Mouse (Mus musculus) C2C12 (cell line): Measurements from ENCODE around the gene Dixdc1. TPM values are rescaled to one million over a fixed set of nuclear protein-coding genes. Genes with fewer than 3 reads are reported as not detected.

ENCODE experiments used
- H3K27me3 ChIP-seq: one replicate; pipeline ENCODE4 v1.6.1; 2011; ENCODE audit not compliant: control insufficient read depth, insufficient read depth, insufficient read length
- H3K36me3 ChIP-seq: one replicate; pipeline ENCODE4 v1.6.1; 2011; ENCODE audit not compliant: control insufficient read depth, insufficient read depth
- H3K4me3 ChIP-seq: one replicate; pipeline ENCODE4 v1.5.1; 2011; ENCODE audit warnings: mild to moderate bottlenecking, control low read depth; ENCODE audit not compliant: poor library complexity, insufficient read depth, severe bottlenecking
- H3K79me2 ChIP-seq: one replicate; pipeline ENCODE4 v1.6.1; 2011; ENCODE audit not compliant: control insufficient read depth, insufficient read depth
- H3K79me3 ChIP-seq: one replicate; pipeline ENCODE4 v1.6.1; 2011; ENCODE audit warnings: low read depth, control low read depth
- H3ac ChIP-seq: one replicate; pipeline ENCODE3; 2011; ENCODE audit warnings: low read depth; ENCODE audit not compliant: control insufficient read depth, insufficient read length
- CEBPB ChIP-seq: IDR thresholded peaks from one replicate; pipeline ENCODE4 v1.6.1; 2011; ENCODE audit warnings: low read depth, mild to moderate bottlenecking, control low read depth, moderate library complexity
- CTCF ChIP-seq: IDR thresholded peaks from one replicate; pipeline ENCODE4 v1.5.1; 2011; ENCODE audit not compliant: control insufficient read depth, insufficient read depth, insufficient read length
- FOSL1 ChIP-seq: IDR thresholded peaks from one replicate; pipeline ENCODE4 v1.8.0; 2011; ENCODE audit warnings: mild to moderate bottlenecking, low read length; ENCODE audit not compliant: poor library complexity, insufficient read depth, severe bottlenecking
- MAX ChIP-seq: IDR thresholded peaks from one replicate; pipeline ENCODE4 v1.6.1; 2011; ENCODE audit warnings: mild to moderate bottlenecking, control low read depth
- MYOD1 ChIP-seq: IDR thresholded peaks from one replicate; pipeline ENCODE4 v1.6.1; 2011; ENCODE audit warnings: low read depth; ENCODE audit not compliant: control insufficient read depth, insufficient read length
- MYOG ChIP-seq: IDR thresholded peaks from one replicate; pipeline ENCODE4 v1.6.1; 2011; ENCODE audit not compliant: control insufficient read depth, insufficient read length; ENCODE audit errors: extremely low read depth
- USF1 ChIP-seq: IDR thresholded peaks from one replicate; pipeline ENCODE4 v1.6.1; 2011; ENCODE audit warnings: low read depth, mild to moderate bottlenecking, control low read depth, moderate library complexity
- polyA plus RNA-seq: library from polyadenylated mRNA; unstranded; fragments of >200 nt; fragmentation: generic; extraction: Trizol; gene quantifications from one replicate; pipeline ENCODE4 v1.2.1, GENCODE M21; 2012; ENCODE audit warnings: missing spikeins

The Dixdc1 gene
- polyA plus RNA-seq, 1 experiment: 1.2 TPM

GRCm38 (mm10) chr9:50740867-50741784 is 1.8 kb upstream of the Dixdc1 start:
- Histone ChIP-seq H3K36me3 (no peaks in the 10 kb centered on the region), H3K4me3 (no peak overlapping the region), H3ac (no peak overlapping the region), H3K79me2 (no peaks in the 10 kb centered on the region), H3K79me3 (no peaks in the 10 kb centered on the region), H3K27me3 (no peaks in the 10 kb centered on the region)
- no peak for TF ChIP-seq MAX
- TF ChIP-seq CTCF: no peak
- no peak for TF ChIP-seq MYOD1
- no peak for TF ChIP-seq MYOG
- no peak for TF ChIP-seq FOSL1
- TF ChIP-seq CEBPB: no peak
- no peak for TF ChIP-seq USF1

GRCm38 (mm10) chr9:50734989-50735388 is 4.3 kb downstream of the Dixdc1 start:
- TF ChIP-seq CTCF (peak; percentile 56), CEBPB (no peak)
- Histone ChIP-seq H3K79me3 (no peaks in the 10 kb centered on the region), H3K79me2 (no peaks in the 10 kb centered on the region), H3K27me3 (no peaks in the 10 kb centered on the region), H3K4me3 (no peak overlapping the region), H3ac (no peak overlapping the region), H3K36me3 (no peaks in the 10 kb centered on the region)

DNA sequence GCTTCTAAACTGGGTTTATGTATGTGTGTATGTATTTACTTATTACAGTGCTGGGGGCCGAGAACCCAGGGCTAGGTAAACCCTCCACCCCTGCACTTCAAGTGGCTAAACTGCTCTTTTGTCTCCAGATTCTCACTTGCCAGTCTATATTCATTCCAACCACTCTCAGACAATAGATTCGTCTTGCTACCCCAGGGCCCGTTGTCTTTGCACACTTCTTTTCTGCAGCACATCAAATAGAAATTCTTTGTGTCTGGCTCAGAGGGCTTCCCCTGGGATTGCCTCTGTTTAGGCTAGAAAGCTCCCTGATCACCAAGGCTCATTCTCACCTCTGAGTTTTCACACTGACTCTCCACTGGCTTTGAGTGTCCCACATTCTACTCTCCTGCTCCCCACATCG is 6.8 kb downstream of the Dixdc1 start:
- H3K79me2 ChIP-seq: no peaks in the 10 kb centered on the region
- H3K4me3 ChIP-seq: no peak overlapping the region
- no peaks in the 10 kb centered on the region for H3K36me3 ChIP-seq
- TF ChIP-seq CTCF: no peak
- no peak for TF ChIP-seq FOSL1
- no peak for TF ChIP-seq MYOG
- no peak for TF ChIP-seq CEBPB
- TF ChIP-seq MAX: no peak
- no peak for TF ChIP-seq MYOD1
- no peak for TF ChIP-seq USF1
- no peaks in the 10 kb centered on the region for H3K27me3 ChIP-seq
- no peak overlapping the region for H3ac ChIP-seq
- no peaks in the 10 kb centered on the region for H3K79me3 ChIP-seq

- no peaks in the 10 kb centered on the region for H3K36me3 ChIP-seq
- no peaks in the 10 kb centered on the region for H3K79me2 ChIP-seq
- H3K79me3 ChIP-seq: no peaks in the 10 kb centered on the region
- H3K4me3 ChIP-seq: no peak overlapping the region
- no peak for TF ChIP-seq FOSL1
- TF ChIP-seq MYOD1: no peak
- H3K27me3 ChIP-seq: no peaks in the 10 kb centered on the region
- H3ac ChIP-seq: no peak overlapping the region
These were observed 9.7 kb downstream of the Dixdc1 start for GRCm38 (mm10) chr9:50729600-50729999.

GRCm38 (mm10) chr9:50727925-50728651 is 11.2 kb downstream of the Dixdc1 start:
- Histone ChIP-seq H3ac (peak overlapping the region; percentile 38), H3K79me2 (no peaks in the 10 kb centered on the region), H3K36me3 (no peaks in the 10 kb centered on the region)

More at GRCm38 (mm10) chr9:50727925-50728651, 11.2 kb downstream of the Dixdc1 start:
- H3K4me3 ChIP-seq: peak overlapping the region; percentile 32
- TF ChIP-seq MYOD1: no peak
- TF ChIP-seq FOSL1: no peak
- TF ChIP-seq CTCF: no peak
- TF ChIP-seq MYOG: no peak
- TF ChIP-seq USF1: no peak
- H3K79me3 ChIP-seq: no peaks in the 10 kb centered on the region
- no peaks in the 10 kb centered on the region for H3K27me3 ChIP-seq
